Mouse (Mus musculus) forebrain, embryonic 12.5 days (tissue): ENCODE measurements around the gene Lss. TPM values are rescaled to one million over a fixed set of nuclear protein-coding genes. Genes with fewer than 3 reads are reported as not detected.

Experiments
- ATAC-seq: fragments of 200-750 bp; cut with Nextera tagmentation; 2 replicates; pipeline ENCODE4 v1.8.0; 2017; ENCODE audit warnings: moderate TSS enrichment; ENCODE audit not compliant: low FRiP score
- H3K27ac ChIP-seq: fragments of 300-500 bp; sonication (generic); 2 replicates; pipeline ENCODE4 v1.5.1; 2016; ENCODE audit warnings: mild to moderate bottlenecking
- H3K27me3 ChIP-seq: fragments of 300-500 bp; sonication (generic); 2 replicates; pipeline ENCODE4 v1.6.1; 2016; ENCODE audit warnings: mild to moderate bottlenecking
- H3K36me3 ChIP-seq: fragments of 300-500 bp; sonication (generic); replicated peaks from 2 replicates; pipeline ENCODE4 v1.6.1; 2016; ENCODE audit warnings: mild to moderate bottlenecking
- H3K4me1 ChIP-seq: fragments of 300-500 bp; sonication (generic); 2 replicates; pipeline ENCODE4 v1.6.1; 2016
- H3K4me2 ChIP-seq: fragments of 300-500 bp; sonication (generic); 2 replicates; pipeline ENCODE4 v1.6.1; 2016; ENCODE audit warnings: mild to moderate bottlenecking, moderate library complexity
- H3K4me3 ChIP-seq: fragments of 300-500 bp; sonication (generic); replicated peaks from 2 replicates; pipeline ENCODE4 v1.5.1; 2016; ENCODE audit warnings: mild to moderate bottlenecking
- H3K9ac ChIP-seq: fragments of 300-500 bp; sonication (generic); 2 replicates; pipeline ENCODE4 v1.6.1; 2016; ENCODE audit warnings: mild to moderate bottlenecking
- H3K9me3 ChIP-seq: fragments of 300-500 bp; sonication (generic); 2 replicates; pipeline ENCODE4 v1.6.1; 2016
- WGBS: fragments of 180-500 bp; shearing (Covaris S2); methylation state at CpG from one replicate; pipeline ENCODE4 v1.1.7; 2016; 5-methylcytosine and 5-hydroxymethylcytosine counted together
- polyA plus RNA-seq: library from polyadenylated mRNA; unstranded; fragments of >200 nt; fragmentation: Nextera tagmentation; extraction: Ambion mirVana; gene quantifications from 2 replicates; pipeline ENCODE4 v1.2.1, GENCODE M21; 2016

The Lss gene
- polyA plus RNA-seq, 1 experiment from 2014 or later = 58.6 TPM

DNA sequence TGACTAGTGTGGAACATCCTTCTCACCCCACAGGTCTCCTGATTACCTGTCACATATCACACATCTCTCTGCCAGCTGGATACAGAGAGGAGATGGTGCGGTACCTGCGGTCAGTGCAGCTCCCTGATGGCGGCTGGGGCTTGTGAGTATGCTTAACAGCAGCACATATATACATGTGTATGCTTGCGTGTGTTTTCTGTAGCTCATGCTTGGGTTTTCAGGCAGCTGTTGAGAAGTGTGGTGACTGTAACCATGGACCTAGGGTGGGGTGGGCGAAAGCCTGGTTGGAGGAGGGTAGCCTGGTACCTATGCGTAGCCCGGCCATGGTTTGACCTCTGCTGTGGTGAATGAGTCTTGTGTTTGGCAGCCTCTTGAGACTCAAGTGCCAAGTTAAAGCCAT, 4.1 kb downstream of the Lss start:
- WGBS = 96% methylated on average over 7 of the region's 7 CpGs
- H3K36me3 ChIP-seq = peaks cover 75% of the 10 kb centered on the region

DNA sequence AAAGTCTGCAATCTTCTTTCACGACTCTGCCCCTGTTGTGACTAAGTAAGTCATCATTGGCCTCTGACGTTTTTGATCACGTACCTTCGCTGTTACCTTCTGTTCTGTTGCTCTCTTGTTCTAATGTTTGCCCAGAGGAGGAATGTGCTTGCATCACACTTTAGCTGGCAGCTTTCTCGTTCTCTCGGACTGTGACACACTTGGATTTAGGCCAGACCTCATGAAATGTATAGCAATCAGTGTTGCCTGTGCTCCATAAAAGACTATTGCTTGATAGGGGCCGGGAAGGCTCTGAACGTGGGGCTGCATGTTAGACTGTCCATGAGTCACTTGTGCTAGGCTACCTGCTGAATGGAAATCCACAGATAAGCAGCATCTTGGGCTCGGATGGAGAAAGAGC, 6.2 kb downstream of the Lss start:
- no peaks in the 10 kb centered on the region for H3K27me3 ChIP-seq
- no peak for ATAC-seq
- no peaks in the 10 kb centered on the region for H3K9me3 ChIP-seq
- WGBS = 86% methylated on average over 9 of the region's 9 CpGs
- peaks cover 95% of the 10 kb centered on the region for H3K36me3 ChIP-seq
- H3K4me3 ChIP-seq = no peak overlapping the region
- no peak overlapping the region for H3K4me2 ChIP-seq
- no peak overlapping the region for H3K9ac ChIP-seq
- peaks cover 9% of the 10 kb centered on the region for H3K4me1 ChIP-seq
- no peak overlapping the region for H3K27ac ChIP-seq

More for the DNA sequence above, 4.1 kb downstream of the Lss start:
- Histone ChIP-seq H3K9ac (no peak overlapping the region), H3K27me3 (no peaks in the 10 kb centered on the region), H3K9me3 (no peaks in the 10 kb centered on the region), H3K27ac (no peak overlapping the region), H3K4me3 (no peak overlapping the region), H3K4me2 (no peak overlapping the region), H3K4me1 (peaks cover 25% of the 10 kb centered on the region)
- no peak for ATAC-seq

DNA sequence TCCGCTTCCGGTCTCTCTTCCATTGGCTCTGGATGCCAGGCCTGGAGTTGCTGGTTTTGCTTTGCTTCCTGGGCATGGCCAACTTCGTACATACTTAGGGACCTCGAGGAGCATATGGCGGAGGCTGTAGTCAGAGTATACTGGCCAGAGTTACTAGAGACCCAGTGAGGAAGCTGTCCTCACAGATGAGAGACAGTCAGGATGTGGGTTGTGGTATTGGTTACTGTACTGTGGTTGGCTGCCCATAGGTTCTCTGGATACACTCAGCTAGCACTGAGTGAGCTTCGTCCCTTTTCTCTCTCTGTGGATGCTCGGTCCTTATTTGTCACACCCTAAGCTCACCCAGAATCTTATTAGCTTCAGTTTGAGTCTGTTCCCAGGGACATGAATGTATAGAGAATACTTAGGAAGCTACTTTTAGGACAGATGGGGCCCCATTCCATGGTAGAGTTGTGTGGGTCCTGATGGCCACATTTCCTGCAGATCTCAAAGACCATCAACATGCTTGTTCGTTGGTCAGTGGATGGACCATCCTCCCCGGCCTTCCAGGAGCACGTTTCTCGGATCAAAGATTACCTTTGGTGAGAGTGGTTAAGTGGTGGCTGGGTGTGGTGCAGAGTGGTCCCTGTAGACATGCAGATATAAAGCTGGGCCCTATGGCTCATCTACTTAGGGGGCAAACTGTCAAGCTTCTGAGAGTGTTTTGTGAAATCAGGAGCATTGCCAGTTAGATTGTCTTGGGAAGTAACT, 10.1 kb downstream of the Lss start:
- Histone ChIP-seq H3K9ac (no peak overlapping the region), H3K27me3 (no peaks in the 10 kb centered on the region), H3K36me3 (peaks cover 100% of the 10 kb centered on the region), H3K9me3 (no peaks in the 10 kb centered on the region), H3K4me3 (no peak overlapping the region), H3K4me1 (no peaks in the 10 kb centered on the region), H3K4me2 (no peak overlapping the region), H3K27ac (no peak overlapping the region)
- WGBS = 96% methylated on average over 11 of the region's 11 CpGs
- ATAC-seq = no peak

DNA sequence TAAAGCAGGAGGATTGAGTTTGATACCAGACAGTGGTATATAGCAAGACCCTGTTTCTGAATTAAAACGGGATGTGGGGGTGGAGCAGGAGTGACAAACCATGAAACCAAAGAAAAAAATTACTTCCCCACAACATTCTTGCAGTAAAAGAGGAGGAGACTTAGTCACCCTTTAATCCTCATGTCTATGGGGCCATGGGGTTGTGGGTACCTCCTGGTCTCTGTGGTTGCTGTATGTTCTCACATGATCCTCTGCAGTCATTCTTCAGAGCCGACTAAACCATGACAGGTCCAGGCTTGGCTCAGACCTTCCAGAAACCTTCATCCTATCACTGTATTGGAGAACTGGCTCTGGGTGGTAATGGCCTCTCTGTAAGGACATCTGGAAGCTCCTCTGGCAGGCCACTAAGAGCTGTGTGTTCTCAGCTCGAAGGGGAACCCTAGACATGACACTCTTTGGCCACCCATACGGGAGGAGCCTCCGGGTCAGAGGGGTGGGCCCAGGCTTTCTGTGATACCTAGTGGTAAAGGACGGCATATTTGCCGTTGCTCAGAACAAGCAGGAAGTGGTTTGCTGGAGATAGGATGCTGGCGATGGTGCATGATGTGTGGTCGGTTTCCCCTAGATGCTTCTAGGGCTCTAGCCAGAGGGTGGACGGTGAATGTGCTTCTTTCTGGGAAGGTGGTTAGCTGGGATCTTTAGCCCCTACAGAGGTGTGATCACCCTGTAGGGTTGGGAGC, 11.4 kb downstream of the Lss start:
- WGBS = 92% methylated on average over 10 of the region's 10 CpGs
- peaks cover 100% of the 10 kb centered on the region for H3K36me3 ChIP-seq
- ATAC-seq = no peak
- no peaks in the 10 kb centered on the region for H3K27me3 ChIP-seq
- H3K9me3 ChIP-seq = no peaks in the 10 kb centered on the region
- no peak overlapping the region for H3K4me3 ChIP-seq
- no peak overlapping the region for H3K27ac ChIP-seq
- no peak overlapping the region for H3K9ac ChIP-seq
- H3K4me2 ChIP-seq = no peak overlapping the region
- H3K4me1 ChIP-seq = no peaks in the 10 kb centered on the region

DNA sequence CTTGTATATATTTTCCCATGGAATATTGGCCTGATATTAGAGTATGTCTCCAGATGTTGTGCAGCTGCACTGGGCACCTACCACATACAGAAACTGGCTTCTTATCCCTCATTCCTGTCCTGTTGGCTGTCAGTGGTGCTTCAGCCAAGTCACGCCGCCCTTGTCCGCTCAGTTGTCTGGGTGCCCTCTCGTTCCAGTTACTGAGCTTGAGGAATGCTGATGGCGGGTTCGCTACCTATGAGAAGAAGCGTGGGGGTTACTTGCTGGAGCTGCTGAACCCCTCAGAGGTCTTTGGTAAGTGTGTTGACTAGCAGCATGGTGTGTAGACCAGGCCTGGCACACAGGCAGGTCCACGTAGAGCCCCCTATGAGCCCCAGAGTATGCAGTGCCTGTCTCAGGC, 15.2 kb downstream of the Lss start:
- no peak overlapping the region for H3K4me3 ChIP-seq
- no peak overlapping the region for H3K9ac ChIP-seq
- H3K9me3 ChIP-seq = no peaks in the 10 kb centered on the region
- no peaks in the 10 kb centered on the region for H3K4me1 ChIP-seq
- no peak for ATAC-seq
- H3K27ac ChIP-seq = no peak overlapping the region
- no peak overlapping the region for H3K4me2 ChIP-seq
- no peaks in the 10 kb centered on the region for H3K27me3 ChIP-seq
- peaks cover 100% of the 10 kb centered on the region for H3K36me3 ChIP-seq
- WGBS = 95% methylated on average over 8 of the region's 8 CpGs

DNA sequence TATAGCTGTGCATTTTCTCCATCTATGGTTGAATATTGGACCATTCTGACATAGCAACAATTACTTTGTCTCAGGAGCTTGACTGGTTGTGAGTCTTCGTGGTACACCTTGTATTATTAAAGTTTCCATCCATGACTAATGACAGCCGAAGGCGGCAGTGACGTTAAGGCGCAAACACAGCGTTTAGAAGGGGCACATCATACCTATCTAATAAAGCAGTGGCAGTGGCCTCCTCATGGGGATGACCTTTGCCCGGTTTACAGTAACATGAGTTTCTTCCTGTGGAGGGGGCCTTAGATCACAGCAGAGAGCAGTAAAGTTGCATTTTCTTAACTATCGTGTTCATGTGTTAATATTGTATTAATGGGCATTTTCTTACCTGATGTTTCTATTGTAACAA, 16.8 kb downstream of the Lss start:
- H3K27ac ChIP-seq = no peak overlapping the region
- H3K4me3 ChIP-seq = no peak overlapping the region
- no peaks in the 10 kb centered on the region for H3K9me3 ChIP-seq
- WGBS = 93% methylated on average over 8 of the region's 8 CpGs
- H3K27me3 ChIP-seq = no peaks in the 10 kb centered on the region
- no peak overlapping the region for H3K4me2 ChIP-seq
- H3K9ac ChIP-seq = no peak overlapping the region
- no peak for ATAC-seq
- H3K4me1 ChIP-seq = no peaks in the 10 kb centered on the region
- peaks cover 100% of the 10 kb centered on the region for H3K36me3 ChIP-seq

DNA sequence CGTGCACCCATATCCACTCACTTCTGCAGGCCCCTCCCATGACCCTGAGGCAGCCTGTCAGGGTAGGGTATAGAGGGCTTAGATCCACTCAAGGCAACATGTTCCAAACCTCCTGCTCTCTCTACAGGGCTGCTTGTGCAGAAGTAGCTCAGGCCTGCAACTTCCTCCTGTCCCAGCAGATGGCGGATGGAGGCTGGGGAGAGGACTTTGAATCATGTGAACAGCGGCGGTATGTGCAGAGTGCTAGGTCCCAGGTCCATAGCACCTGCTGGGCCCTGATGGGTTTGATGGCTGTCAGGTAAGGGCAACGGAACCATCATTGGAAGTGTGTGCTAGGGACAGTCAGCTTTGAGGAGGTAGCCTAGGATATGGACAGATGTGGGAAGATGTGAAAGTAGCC, 19.1 kb downstream of the Lss start:
- 80% methylated on average over 5 of the region's 5 CpGs for WGBS
- peaks cover 97% of the 10 kb centered on the region for H3K36me3 ChIP-seq
- no peaks in the 10 kb centered on the region for H3K4me1 ChIP-seq
- H3K4me3 ChIP-seq = no peak overlapping the region
- H3K27me3 ChIP-seq = no peaks in the 10 kb centered on the region
- H3K4me2 ChIP-seq = no peak overlapping the region
- H3K9ac ChIP-seq = no peak overlapping the region
- no peak overlapping the region for H3K27ac ChIP-seq
- no peak for ATAC-seq
- no peaks in the 10 kb centered on the region for H3K9me3 ChIP-seq

DNA sequence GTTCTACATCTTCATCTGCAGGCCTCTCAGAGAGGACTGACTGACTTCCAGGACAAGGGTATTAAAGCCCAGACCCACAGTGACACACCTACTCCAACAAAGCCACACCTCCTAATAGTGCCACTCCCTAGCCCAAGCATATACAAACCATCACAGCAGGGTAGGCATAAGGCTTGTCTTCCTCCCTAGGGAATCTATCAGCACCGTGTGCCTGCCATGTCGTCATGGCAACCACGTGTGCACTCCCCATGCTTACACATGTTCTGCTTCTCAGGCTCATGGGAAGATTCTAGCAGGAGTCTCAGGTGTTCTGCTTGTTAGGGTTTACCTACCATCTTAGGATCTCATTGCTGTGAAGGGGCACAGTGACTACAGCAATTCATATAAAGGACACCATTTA, 20.2 kb downstream of the Lss start:
- ATAC-seq = no peak
- Histone ChIP-seq H3K27me3 (no peaks in the 10 kb centered on the region), H3K9ac (no peak overlapping the region), H3K4me3 (no peak overlapping the region), H3K9me3 (no peaks in the 10 kb centered on the region), H3K27ac (no peak overlapping the region), H3K4me2 (no peak overlapping the region), H3K36me3 (peaks cover 90% of the 10 kb centered on the region), H3K4me1 (no peaks in the 10 kb centered on the region)
- 89% methylated on average over 3 of the region's 3 CpGs for WGBS

DNA sequence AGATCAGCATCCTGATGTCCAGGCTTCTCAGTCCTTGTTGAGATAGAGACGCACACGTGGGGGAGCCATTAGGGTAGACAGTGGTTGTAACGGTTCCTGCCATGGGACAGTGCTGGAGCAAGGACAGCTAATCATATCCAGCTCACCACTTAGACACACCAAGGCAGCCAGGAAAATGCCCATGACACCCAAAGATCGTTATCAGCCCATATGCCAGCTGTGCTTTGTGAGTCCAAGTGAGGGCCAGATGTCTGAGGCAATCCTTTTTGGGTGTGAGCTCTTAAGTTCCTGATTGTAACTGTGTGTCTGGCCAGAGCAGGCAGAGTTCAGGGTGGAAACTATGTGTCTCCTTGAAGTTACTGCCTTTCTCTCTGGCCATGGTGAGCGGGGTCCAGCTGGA, 22.7 kb downstream of the Lss start:
- WGBS = 91% methylated on average over 5 of the region's 5 CpGs
- H3K9ac ChIP-seq = no peak overlapping the region
- H3K4me1 ChIP-seq = no peaks in the 10 kb centered on the region
- no peaks in the 10 kb centered on the region for H3K9me3 ChIP-seq
- H3K4me3 ChIP-seq = no peak overlapping the region
- H3K36me3 ChIP-seq = peaks cover 66% of the 10 kb centered on the region
- H3K27me3 ChIP-seq = no peaks in the 10 kb centered on the region
- H3K27ac ChIP-seq = no peak overlapping the region
- H3K4me2 ChIP-seq = no peak overlapping the region
- ATAC-seq = no peak

DNA sequence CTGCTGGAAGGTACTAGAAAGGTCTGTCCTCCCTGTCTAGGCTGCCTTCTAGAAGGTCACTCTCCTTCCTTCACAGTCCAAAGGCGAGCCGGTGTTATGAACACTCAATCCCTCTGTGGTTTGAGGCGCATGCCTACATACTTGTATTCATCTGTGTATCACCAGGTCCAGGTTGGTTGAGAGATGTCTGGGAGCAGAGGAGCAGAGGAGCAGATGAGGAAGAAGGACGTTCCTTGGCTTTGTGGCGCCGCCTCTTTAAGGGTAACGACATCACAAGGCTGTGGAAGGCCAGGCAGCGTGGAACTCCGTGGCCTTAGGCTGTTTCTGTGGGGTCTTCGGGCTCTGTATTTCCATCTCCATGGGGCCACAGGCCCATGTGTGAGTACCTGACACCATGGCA, 30.6 kb downstream of the Lss start, which contains the start of gene Spatc1l:
Gene Spatc1l (plus strand): TSS at position 301 of the 400 bp plus-strand sequence.
- H3K4me2 ChIP-seq = no peak within 1 kb of the TSS
- no peaks in the 10 kb centered on the region for H3K9me3 ChIP-seq
- no peak within 1 kb of the TSS for H3K27ac ChIP-seq
- no peak within 1 kb of the TSS for H3K9ac ChIP-seq
- no peak for ATAC-seq
- H3K27me3 ChIP-seq = no peaks in the 10 kb centered on the region
- no peaks in the 10 kb centered on the region for H3K4me1 ChIP-seq
- H3K4me3 ChIP-seq = no peak within 1 kb of the TSS
- 94% methylated on average over 10 of the region's 10 CpGs for WGBS
- no peaks in the 10 kb centered on the region for H3K36me3 ChIP-seq

DNA sequence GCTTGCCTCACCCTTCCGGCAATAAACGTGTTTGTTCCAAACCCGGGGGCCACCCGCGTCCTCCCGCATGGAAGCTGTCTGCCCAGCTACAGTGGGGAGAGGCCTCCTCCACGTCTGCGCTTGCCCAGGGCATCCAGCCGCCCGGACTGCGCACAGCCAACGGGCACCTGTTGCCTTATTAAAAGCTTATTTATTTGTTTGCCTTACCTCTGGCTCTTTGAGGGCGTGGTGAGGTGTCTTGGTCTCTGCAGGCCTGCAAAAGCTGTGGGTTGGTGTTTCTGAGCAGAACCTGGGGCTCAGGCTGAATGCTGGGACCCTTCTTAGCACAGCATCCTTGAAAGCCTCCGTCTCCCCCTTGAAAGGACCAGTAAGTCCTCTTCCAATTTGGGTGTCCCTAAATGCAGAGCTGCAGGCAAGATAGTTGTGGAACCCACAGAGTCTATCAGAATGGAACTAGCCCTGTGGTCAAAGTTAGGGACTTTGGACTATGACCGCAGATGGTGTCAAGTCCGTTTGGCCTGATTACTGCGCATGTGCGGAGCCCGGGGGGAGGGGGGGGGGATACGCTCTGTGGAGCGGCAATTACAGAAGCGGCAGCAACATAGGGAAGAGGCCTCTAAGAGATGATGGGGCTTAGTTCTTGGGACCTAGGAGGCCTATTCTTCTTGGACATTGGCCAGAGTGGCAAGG, 38.8 kb downstream of the Lss start:
- no peak overlapping the region for H3K4me2 ChIP-seq
- ATAC-seq = no peak
- 0 out of 2 replicates have a peak, but pooled peaks cover 3% of the 10 kb centered on the region for H3K9me3 ChIP-seq
- 92% methylated on average over 22 of the region's 22 CpGs for WGBS
- no peaks in the 10 kb centered on the region for H3K27me3 ChIP-seq
- no peaks in the 10 kb centered on the region for H3K36me3 ChIP-seq
- no peak overlapping the region for H3K9ac ChIP-seq
- no peak overlapping the region for H3K4me3 ChIP-seq
- no peaks in the 10 kb centered on the region for H3K4me1 ChIP-seq
- no peak overlapping the region for H3K27ac ChIP-seq

DNA sequence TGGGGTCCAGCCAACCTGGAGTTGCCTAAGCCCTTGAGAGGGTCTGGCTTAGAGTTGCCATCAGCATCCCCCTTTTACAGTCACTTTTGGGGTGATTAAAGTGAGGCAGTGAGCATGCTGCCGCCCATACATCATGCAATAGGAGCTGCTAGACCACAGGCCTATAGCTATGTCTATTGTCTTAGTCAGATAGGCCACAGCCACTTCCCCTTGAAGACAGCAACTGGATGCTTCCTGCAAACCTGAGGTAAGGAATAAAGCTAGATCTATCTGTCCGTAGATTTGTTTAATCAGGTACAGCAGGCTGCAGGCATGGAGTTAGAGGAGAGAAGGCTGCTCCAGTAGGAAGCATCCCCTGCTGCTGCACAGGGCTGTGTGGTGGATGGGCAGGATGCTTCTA, 39.7 kb downstream of the Lss start:
- no peaks in the 10 kb centered on the region for H3K27me3 ChIP-seq
- H3K4me3 ChIP-seq = no peak overlapping the region
- 69% methylated on average over 2 of the region's 2 CpGs for WGBS
- 0 out of 2 replicates have a peak, but pooled peaks cover 3% of the 10 kb centered on the region for H3K9me3 ChIP-seq
- ATAC-seq = no peak
- no peak overlapping the region for H3K9ac ChIP-seq
- no peaks in the 10 kb centered on the region for H3K4me1 ChIP-seq
- H3K36me3 ChIP-seq = no peaks in the 10 kb centered on the region
- H3K27ac ChIP-seq = no peak overlapping the region
- no peak overlapping the region for H3K4me2 ChIP-seq
